Mouse (Mus musculus) heart, adult 2 months (tissue): ENCODE measurements around the gene Cdc42ep5. TPM values are rescaled to one million over a fixed set of nuclear protein-coding genes. Genes with fewer than 3 reads are reported as not detected.

ENCODE experiments used
- DNase-seq, 2 experiments: peaks; one replicate each; pipeline ENCODE4 v3.0.0; 2021
- H3K27ac ChIP-seq: fragments of 200-600 bp; 2 replicates; pipeline ENCODE4 v1.8.1; 2022
- H3K27me3 ChIP-seq: fragments of 200-500 bp; 2 replicates; pipeline ENCODE4 v1.6.1; 2012; ENCODE audit warnings: mild to moderate bottlenecking, low read length, inconsistent platforms, mixed read lengths; ENCODE audit not compliant: control insufficient read depth, insufficient read depth
- H3K36me3 ChIP-seq: fragments of 200-500 bp; 2 replicates; pipeline ENCODE4 v1.6.1; 2012; ENCODE audit warnings: low read length, inconsistent platforms; ENCODE audit not compliant: control insufficient read depth, insufficient read depth
- H3K4me1 ChIP-seq: fragments of 200-500 bp; 2 replicates; pipeline ENCODE4 v1.6.1; 2011; ENCODE audit warnings: low read length; ENCODE audit not compliant: control insufficient read depth, insufficient read depth
- H3K4me3 ChIP-seq: fragments of 200-600 bp; 2 replicates; pipeline ENCODE4 v1.8.1; 2022
- H3K79me2 ChIP-seq: fragments of 200-500 bp; replicated peaks from 2 replicates; pipeline ENCODE4 v1.6.1; 2012; ENCODE audit warnings: mild to moderate bottlenecking, inconsistent platforms, low read length, moderate library complexity, mixed read lengths; ENCODE audit not compliant: control insufficient read depth, insufficient read depth
- H3K9ac ChIP-seq: fragments of 200-500 bp; 2 replicates; pipeline ENCODE4 v1.6.1; 2012; ENCODE audit warnings: low read depth, mild to moderate bottlenecking, control low read depth, inconsistent platforms, low read length, mixed read lengths
- CTCF ChIP-seq: fragments of 200-600 bp; IDR thresholded peaks from 2 replicates; pipeline ENCODE4 v1.8.1; 2022; ENCODE audit warnings: antibody characterized with exemption, mild to moderate bottlenecking, moderate library complexity
- EP300 ChIP-seq: fragments of 200-500 bp; IDR thresholded peaks from 2 replicates; pipeline ENCODE4 v1.6.1; 2011; ENCODE audit warnings: low read depth, low read length, control low read depth; ENCODE audit not compliant: insufficient read depth
- POLR2A ChIP-seq: fragments of 200-500 bp; IDR thresholded peaks from 2 replicates; pipeline ENCODE4 v1.6.1; 2011; ENCODE audit warnings: mild to moderate bottlenecking, low read depth, low read length, control low read depth; ENCODE audit not compliant: insufficient read depth
- WGBS: fragments of 180-500 bp; shearing (Covaris S2); methylation state at CpG from one replicate; pipeline ENCODE4 v1.1.7; 2018; 5-methylcytosine and 5-hydroxymethylcytosine counted together
- intact Hi-C: fragments of 180-260 bp; cut with DNase I; formaldehyde crosslinking; loops from one replicate; pipeline ENCODE4 v1.15.1; 2025
- polyA plus RNA-seq: library from polyadenylated mRNA; depleted of rRNA; stranded (reverse); fragments of >200 nt; gene quantifications from 2 replicates; pipeline ENCODE4 v1.2.3, GENCODE M21; 2012
- total RNA-seq, 2 experiments: library from RNA; stranded (reverse); gene quantifications; 2 replicates each; pipeline ENCODE4 v1.2.3; 2021

The Cdc42ep5 gene
- total and polyA plus RNA-seq, 3 experiments, result 3.1 to 10.7 (median 5.8) TPM

DNA sequence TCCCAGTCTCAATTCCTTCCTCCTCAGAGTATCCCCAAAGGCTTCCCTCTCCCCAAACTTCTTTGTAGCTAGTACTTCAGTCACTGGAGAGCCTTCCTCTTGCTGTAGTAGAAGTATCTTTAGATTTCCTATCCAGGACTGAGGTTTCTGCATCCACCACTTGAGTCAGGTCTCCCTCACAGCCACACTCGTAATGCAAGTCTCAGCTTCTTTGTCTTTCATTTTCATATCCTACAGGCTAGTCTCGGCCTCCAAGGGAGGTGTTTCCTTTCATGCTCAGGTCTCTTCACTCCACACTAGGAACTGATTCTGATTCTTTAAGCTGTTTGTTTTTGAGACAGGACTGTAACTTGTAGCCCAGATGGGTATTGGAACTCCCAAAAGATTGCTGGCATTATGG is 26.5 kb downstream of the Cdc42ep5 start:
- peaks cover 7% of the 10 kb centered on the region; the same call in 1 of the 2 replicates for H3K36me3 ChIP-seq
- H3K4me3 ChIP-seq, result peak overlapping the region; percentile 99; the same call in 1 of the 2 replicates
- WGBS, result 53% methylated on average over 2 of the region's 2 CpGs
- H3K27me3 ChIP-seq, result no peaks in the 10 kb centered on the region
- H3K9ac ChIP-seq, result no peak overlapping the region
- TF ChIP-seq CTCF, result no peak
- no peak for TF ChIP-seq POLR2A
- TF ChIP-seq EP300, result no peak
- H3K4me1 ChIP-seq, result peaks cover 4% of the 10 kb centered on the region; the same call in 1 of the 2 replicates
- intact Hi-C loops, result loop anchor here (1.0 to 10.0 kb wide), 6 partner anchors 10 to 657 kb away; partner anchors contain the start of genes Mboat7, Ppp1r12c, Rpl28 and Tsen34
- no peak for DNase-seq
- no peak overlapping the region for H3K27ac ChIP-seq
- peaks cover 6% of the 10 kb centered on the region for H3K79me2 ChIP-seq

DNA sequence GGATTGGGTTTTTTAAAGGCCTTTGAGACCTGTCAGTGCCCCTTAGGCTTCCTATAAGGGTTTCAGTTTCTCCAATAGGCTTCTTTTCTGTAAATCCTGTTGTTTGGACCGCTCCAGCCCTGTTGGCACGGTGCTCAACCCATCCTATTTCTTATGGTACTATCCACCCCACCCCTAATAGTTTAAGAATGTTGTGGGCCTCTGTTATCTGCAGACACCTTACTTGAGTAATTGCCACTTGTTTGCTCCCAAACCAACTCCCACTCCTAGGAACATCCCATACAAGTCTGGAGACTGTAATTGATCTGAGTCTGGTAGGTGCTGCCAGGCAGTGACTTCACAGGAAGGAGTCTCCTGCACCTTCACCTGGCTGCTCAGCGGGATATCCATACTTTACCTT is 26.9 kb downstream of the Cdc42ep5 start:
- peaks cover 4% of the 10 kb centered on the region; the same call in 1 of the 2 replicates for H3K4me1 ChIP-seq
- peak overlapping the region; percentile 70 for H3K9ac ChIP-seq
- WGBS, result 42% methylated on average over 3 of the region's 3 CpGs
- TF ChIP-seq POLR2A, result no peak
- no peak for TF ChIP-seq CTCF
- no peak for TF ChIP-seq EP300
- peak overlapping the region; percentile 99 for H3K4me3 ChIP-seq
- H3K27ac ChIP-seq, result peak overlapping the region; percentile 100
- H3K79me2 ChIP-seq, result peaks cover 6% of the 10 kb centered on the region
- intact Hi-C loops, result loop anchor here (1.0 to 10.0 kb wide), 6 partner anchors 11 to 657 kb away; partner anchors contain the start of genes Mboat7, Ppp1r12c, Rpl28 and Tsen34
- DNase-seq, result no peak
- H3K27me3 ChIP-seq, result no peaks in the 10 kb centered on the region
- H3K36me3 ChIP-seq, result peaks cover 7% of the 10 kb centered on the region; the same call in 1 of the 2 replicates

DNA sequence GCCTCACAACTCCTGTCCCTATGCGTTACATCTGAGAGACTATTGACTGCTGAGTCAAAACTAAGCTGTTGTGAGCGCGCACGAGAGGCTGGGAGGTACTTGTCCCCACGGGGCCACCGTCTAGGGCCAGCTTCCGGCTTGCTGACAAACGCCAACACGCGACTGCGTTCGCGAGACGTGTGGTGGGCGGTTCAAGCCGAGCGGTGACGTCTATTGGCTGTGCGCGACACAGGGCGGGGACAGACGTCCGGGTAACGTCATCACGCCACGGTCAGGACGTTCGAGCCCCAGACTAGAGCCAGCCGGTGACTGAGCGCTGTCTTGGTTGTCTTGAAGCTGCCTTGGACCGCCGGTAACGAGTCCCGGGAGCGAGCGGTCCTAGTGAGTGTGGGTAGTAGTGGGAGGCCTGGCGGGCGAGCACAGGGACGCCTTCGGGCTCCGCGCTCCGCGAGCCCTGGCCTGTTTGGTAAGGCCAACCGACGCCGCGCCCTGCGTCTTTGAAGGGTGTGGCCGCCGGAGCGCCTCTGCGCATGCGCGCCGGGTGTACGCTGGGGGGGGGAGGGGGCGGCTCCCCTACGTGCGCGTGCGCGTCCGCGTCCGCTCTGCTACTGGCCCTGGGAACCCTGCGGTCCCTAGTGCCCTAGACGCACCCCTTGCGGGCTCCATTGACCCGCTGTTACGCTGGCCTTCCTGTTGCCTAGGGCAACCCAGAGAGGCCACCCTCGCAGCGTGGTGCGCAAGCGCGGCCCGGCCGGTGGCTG is 27.7 kb downstream of the Cdc42ep5 start, which contains the start of gene Leng8:
Gene Leng8, plus strand, starts transcription at position 269 of the 761 bp plus-strand sequence.
- Histone ChIP-seq H3K4me1 (peaks cover 4% of the 10 kb centered on the region; the same call in 1 of the 2 replicates), H3K79me2 (peaks cover 6% of the 10 kb centered on the region), H3K27ac (peak within 1 kb of the TSS; percentile 100), H3K9ac (peak within 1 kb of the TSS; percentile 91), H3K27me3 (no peaks in the 10 kb centered on the region), H3K4me3 (peak within 1 kb of the TSS; percentile 99), H3K36me3 (peaks cover 7% of the 10 kb centered on the region; the same call in 1 of the 2 replicates)
- peak; percentile 96 for TF ChIP-seq POLR2A
- TF ChIP-seq CTCF, result no peak
- TF ChIP-seq EP300, result peak; percentile 85; the same call in 1 of the 2 replicates
- under 1% methylated on average over 75 of the region's 78 CpGs for WGBS
- intact Hi-C loops, result loop anchor here (10.0 kb wide), 5 partner anchors 158 to 658 kb away; partner anchors contain the start of genes Mboat7, Ppp1r12c, Rpl28 and Tsen34
- DNase-seq, result peak; percentile 99 to 100

DNA sequence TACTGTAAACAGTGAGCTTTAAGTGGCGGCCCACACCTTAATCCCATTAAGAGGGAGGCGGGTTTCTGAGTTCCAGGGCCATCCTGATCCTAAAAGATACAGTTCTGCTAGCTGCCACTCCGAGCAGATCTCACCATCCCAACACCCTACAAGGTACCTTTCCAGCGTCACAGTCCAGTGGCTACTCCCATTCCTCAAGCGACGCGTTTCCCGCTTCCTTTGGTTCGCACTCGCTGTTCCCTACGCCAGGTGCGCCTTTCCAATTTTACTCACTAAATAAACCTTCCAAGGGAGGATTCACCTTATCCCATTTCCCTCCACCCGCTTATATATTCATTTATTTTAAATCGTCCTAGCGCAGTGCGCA is 28.3 kb downstream of the Cdc42ep5 start:
- Histone ChIP-seq H3K27ac (peak overlapping the region; percentile 100), H3K36me3 (peaks cover 7% of the 10 kb centered on the region; the same call in 1 of the 2 replicates), H3K79me2 (peaks cover 6% of the 10 kb centered on the region), H3K9ac (peak overlapping the region; percentile 72), H3K27me3 (no peaks in the 10 kb centered on the region), H3K4me1 (peaks cover 4% of the 10 kb centered on the region; the same call in 1 of the 2 replicates), H3K4me3 (peak overlapping the region; percentile 99)
- no peak for DNase-seq
- intact Hi-C loops, result loop anchor here (10.0 kb wide), 5 partner anchors 158 to 658 kb away; partner anchors contain the start of genes Mboat7, Ppp1r12c, Rpl28 and Tsen34
- under 1% methylated on average over 16 of the region's 16 CpGs for WGBS
- TF ChIP-seq POLR2A (no peak), EP300 (no peak), CTCF (no peak)

DNA sequence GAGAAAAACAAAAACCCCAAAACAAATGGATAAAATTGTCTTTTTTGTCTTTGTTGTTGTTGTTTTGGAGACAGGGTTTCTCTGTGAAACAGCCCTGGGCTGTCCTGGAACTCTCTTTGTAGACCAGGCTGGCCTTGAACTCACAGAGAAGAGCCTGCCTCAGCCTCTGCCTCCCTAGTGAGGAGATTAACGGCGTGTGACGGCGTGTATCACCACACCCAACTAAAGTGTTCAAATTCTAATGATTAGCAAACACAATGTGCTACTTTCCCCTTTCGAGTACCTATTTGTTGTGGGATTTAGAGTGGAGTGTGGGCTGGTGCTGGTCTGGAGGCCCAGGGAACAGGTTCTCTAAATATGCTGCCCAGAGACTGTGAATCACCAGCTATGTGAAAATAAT is 29.7 kb downstream of the Cdc42ep5 start:
- H3K27ac ChIP-seq, result no peak overlapping the region
- TF ChIP-seq POLR2A, result no peak
- no peak for TF ChIP-seq CTCF
- TF ChIP-seq EP300, result no peak
- H3K4me1 ChIP-seq, result peaks cover 4% of the 10 kb centered on the region; the same call in 1 of the 2 replicates
- H3K79me2 ChIP-seq, result peaks cover 6% of the 10 kb centered on the region
- 90% methylated on average over 5 of the region's 5 CpGs for WGBS
- DNase-seq, result no peak
- intact Hi-C loops, result loop anchor here (10.0 kb wide), 5 partner anchors 160 to 660 kb away; partner anchors contain the start of genes Mboat7, Ppp1r12c, Rpl28 and Tsen34
- no peak overlapping the region for H3K4me3 ChIP-seq
- no peaks in the 10 kb centered on the region for H3K27me3 ChIP-seq
- H3K9ac ChIP-seq, result no peak overlapping the region
- H3K36me3 ChIP-seq, result peaks cover 7% of the 10 kb centered on the region; the same call in 1 of the 2 replicates

DNA sequence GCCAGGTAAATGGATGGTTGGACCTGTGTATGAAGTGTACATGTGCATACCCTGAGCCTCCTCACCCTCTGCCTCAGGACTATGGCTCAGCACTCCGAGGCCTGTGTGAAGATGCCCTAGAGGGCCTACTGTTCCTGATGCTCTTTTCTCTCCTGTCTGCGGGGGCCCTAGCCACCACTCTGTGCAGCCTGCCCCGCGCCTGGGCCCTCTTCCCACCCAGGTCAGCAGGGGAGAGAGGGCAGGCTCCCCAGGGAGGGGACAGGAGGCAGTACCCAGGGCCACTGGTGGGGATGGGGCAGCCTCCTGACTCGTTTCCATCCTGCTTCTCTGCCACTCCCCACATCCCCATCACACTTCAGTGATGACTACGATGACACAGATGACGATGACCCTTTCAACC is 31.7 kb downstream of the Cdc42ep5 start:
- H3K79me2 ChIP-seq, result peaks cover 2% of the 10 kb centered on the region
- no peak overlapping the region for H3K4me3 ChIP-seq
- WGBS, result 80% methylated on average over 7 of the region's 7 CpGs
- no peak overlapping the region for H3K9ac ChIP-seq
- TF ChIP-seq CTCF (no peak), POLR2A (no peak), EP300 (no peak)
- DNase-seq, result no peak
- H3K4me1 ChIP-seq, result peaks cover 4% of the 10 kb centered on the region
- intact Hi-C loops, result loop anchor here (10.0 kb wide), 5 partner anchors 162 to 662 kb away; partner anchors contain the start of genes Mboat7, Ppp1r12c, Rpl28 and Tsen34
- no peaks in the 10 kb centered on the region for H3K27me3 ChIP-seq
- no peak overlapping the region for H3K27ac ChIP-seq
- no peaks in the 10 kb centered on the region; the same call in 1 of the 2 replicates for H3K36me3 ChIP-seq
